Mouse (Mus musculus) MEL (cell line): ENCODE measurements at regions not wholly inside any gene's neighbourhood (a gene's known extent, or its start where the extent isn't known, plus 50 kb on each side); places are given as distances from the start of the nearest gene placed in this dataset.

Experiments
- CTCF ChIP-seq, 3 experiments: IDR thresholded peaks in 2 of 3; conservative IDR thresholded peaks in 1 of 3; 2 replicates each; pipeline ENCODE4 v1.5.1; 2011 to 2012; ENCODE audit warnings: low read length in 3 of 3, low read depth in 2 of 3, mild to moderate bottlenecking in 2 of 3, improper control_type of control experiment in 1 of 3, inconsistent platforms in 1 of 3, mixed read lengths in 1 of 3, moderate library complexity in 1 of 3; ENCODE audit not compliant: control insufficient read depth in 1 of 3, insufficient read depth in 1 of 3, poor library complexity in 1 of 3, severe bottlenecking in 1 of 3
- EP300 ChIP-seq, 2 experiments: IDR thresholded peaks; 2 replicates each; pipeline ENCODE4 v1.6.1; 2011; ENCODE audit warnings: improper control_type of control experiment in 2 of 2, low read length in 2 of 2, low read depth in 1 of 2, mild to moderate bottlenecking in 1 of 2
- ETS1 ChIP-seq: IDR thresholded peaks from 2 replicates; pipeline ENCODE4 v1.6.1; 2012; ENCODE audit warnings: low read depth, mild to moderate bottlenecking, inconsistent platforms, low read length, improper control_type of control experiment, moderate library complexity
- MYC ChIP-seq: IDR thresholded peaks from 2 replicates; pipeline ENCODE4 v1.6.1; 2011; ENCODE audit warnings: low read depth, mild to moderate bottlenecking, low read length, improper control_type of control experiment, moderate library complexity
- RAD21 ChIP-seq: IDR thresholded peaks from 2 replicates; pipeline ENCODE4 v1.6.1; 2011; ENCODE audit warnings: mild to moderate bottlenecking, low read depth, low read length, improper control_type of control experiment
- RCOR1 ChIP-seq: IDR thresholded peaks from 2 replicates; pipeline ENCODE4 v1.6.1; 2012; ENCODE audit warnings: low read depth, mild to moderate bottlenecking, inconsistent platforms, low read length, improper control_type of control experiment

GRCm38 (mm10) chr6:24301681-24302080 lies 133.8 kb upstream of the Slc13a1 start:
- TF ChIP-seq CTCF (IDR thresholded peaks at IDR 0.05 in 2 of 3, conservative IDR thresholded peaks at IDR 0.05 in 1 of 3; ENCODE audit: control insufficient read depth in 1 of 3, insufficient read depth in 1 of 3, low read depth in 2 of 3, low read length in 3 of 3, poor library complexity in 1 of 3, severe bottlenecking in 1 of 3) (no peak), EP300 (IDR thresholded peaks at IDR 0.05; ENCODE audit: low read depth in 1 of 2, low read length in 2 of 2) (no peak), ETS1 (no peak), RCOR1 (no peak), MYC (no peak), RAD21 (no peak)
